Comparison of ENCODE assay signal across 1 mouse cellular context in genomic region chr4:57301410-57302313, GRCm38 (mm10).
TF ChIP-seq lines count a peak whose summit lies in the region.

Ptpn3 (minus strand) TSS chr4:57301837.

TF ChIP-seq in MEL, 35 proteins besides CTCF, POLR2A, EP300 and RAD21 (continued from another document):
- TF ChIP-seq NELFE (IDR thresholded peaks at IDR 0.05; ENCODE audit: low read depth, low read length), result peak; percentile 59; the same call in 1 of the 2 replicates
- no peak for TF ChIP-seq GATA1 (IDR thresholded peaks at IDR 0.05; ENCODE audit: low read depth, low read length)
- TF ChIP-seq UBTF (IDR thresholded peaks at IDR 0.05; ENCODE audit: borderline replicate concordance, insufficient read depth, low read depth, low read length), result no peak
- peak; percentile 40 for TF ChIP-seq MXI1 (IDR thresholded peaks at IDR 0.05; ENCODE audit: low read depth, low read length)
- TF ChIP-seq CHD1 (IDR thresholded peaks at IDR 0.05; ENCODE audit: low read depth, low read length), result no peak
- TF ChIP-seq TCF12 (IDR thresholded peaks at IDR 0.05; ENCODE audit: low read depth, low read length), result peak; percentile 55
- peak; percentile 45; the same call in 1 of the 2 replicates for TF ChIP-seq ZMIZ1 (IDR thresholded peaks at IDR 0.05; ENCODE audit: low read depth, low read length)
- TF ChIP-seq MEF2A (IDR thresholded peaks at IDR 0.05; ENCODE audit: extremely low read depth, insufficient replicate concordance, low read depth, low read length, poor library complexity, severe bottlenecking), result no peak
- no peak for TF ChIP-seq MYB (IDR thresholded peaks at IDR 0.05; ENCODE audit: low read depth, low read length)
- TF ChIP-seq NRF1 (IDR thresholded peaks at IDR 0.05; ENCODE audit: insufficient read depth, low read depth, low read length, poor library complexity, severe bottlenecking), result peak; percentile 82
- no peak for TF ChIP-seq ZKSCAN1 (IDR thresholded peaks at IDR 0.05; ENCODE audit: low read depth, low read length)
- 0 out of 2 replicates have a peak, but pooled peaks have one; percentile 63 for TF ChIP-seq MAZ (IDR thresholded peaks at IDR 0.05; ENCODE audit: low read depth, low read length)
- no peak for TF ChIP-seq POLR2AphosphoS5 (IDR thresholded peaks at IDR 0.05; ENCODE audit: borderline replicate concordance, low read depth, low read length)
- TF ChIP-seq KAT2A (conservative IDR thresholded peaks at IDR 0.05; ENCODE audit: low read depth, low read length), result no peak; the same call in 1 of the 2 replicates
- no peak for TF ChIP-seq MYC (IDR thresholded peaks at IDR 0.05; ENCODE audit: low read depth, low read length)
- TF ChIP-seq SIN3A (IDR thresholded peaks at IDR 0.05; ENCODE audit: low read length), result peak; percentile 93
- no peak for TF ChIP-seq BHLHE40 (IDR thresholded peaks at IDR 0.05; ENCODE audit: borderline replicate concordance, low read depth, low read length)
- TF ChIP-seq JUND (IDR thresholded peaks at IDR 0.05; ENCODE audit: low read depth, low read length), result no peak
